Mouse (Mus musculus): ENCODE measurements around the gene Sphk1.

Gene Sphk1

DNA sequence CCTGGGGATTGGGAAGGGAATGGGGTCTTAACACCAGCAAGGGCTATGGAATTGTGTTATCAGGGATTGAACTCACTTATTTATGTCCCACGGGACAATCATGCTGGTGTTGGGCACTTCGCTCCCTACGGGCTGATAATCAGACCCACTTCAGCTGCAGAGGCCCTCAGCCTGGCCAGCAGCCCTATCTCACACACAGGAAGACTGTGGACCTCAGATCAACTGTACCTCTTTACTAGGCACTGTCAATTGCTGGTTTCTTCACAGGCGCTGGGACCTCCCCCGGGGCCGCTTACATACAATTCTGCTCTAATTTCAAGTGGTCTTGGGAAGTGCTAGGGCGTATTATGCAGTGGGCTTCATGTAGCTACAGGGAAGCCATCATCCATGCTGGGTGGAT, 6.0 kb downstream of the Sphk1 start:
- in situ Hi-C loops (cut with MboI, MseI), result no loop called here

DNA sequence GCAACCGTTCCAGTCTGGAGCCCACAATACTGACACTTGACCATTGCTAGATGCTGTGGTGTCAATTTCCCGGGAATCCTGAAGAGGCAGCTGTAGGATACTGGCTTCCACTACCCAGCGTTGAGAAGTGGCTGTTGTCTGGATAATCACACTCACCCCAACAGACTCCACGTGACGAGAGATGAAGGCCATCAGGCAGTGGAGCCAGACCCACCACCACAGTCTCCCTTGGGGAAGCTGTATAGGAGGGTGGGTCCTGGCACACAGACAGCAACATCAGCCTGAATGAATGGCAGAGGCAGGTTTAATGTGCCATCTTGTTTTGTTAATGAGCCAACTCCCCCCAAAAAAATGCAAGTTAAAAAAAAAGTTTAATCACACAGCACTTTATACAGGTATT, 6.7 kb downstream of the Sphk1 start:
- in situ Hi-C loops (cut with MboI, MseI), result no loop called here

- in situ Hi-C loops (cut with MboI, MseI), result no loop called here
Measured at GRCm38 (mm10) chr11:116538142-116538735, 7.5 kb downstream of the Sphk1 start.

- in situ Hi-C loops (cut with MboI, MseI), result no loop called here
Measured at GRCm38 (mm10) chr11:116541183-116541582, 10.5 kb downstream of the Sphk1 start.

GRCm38 (mm10) chr11:116543110-116543509, 12.4 kb downstream of the Sphk1 start:
- in situ Hi-C loops (cut with MboI, MseI), result no loop called here

DNA sequence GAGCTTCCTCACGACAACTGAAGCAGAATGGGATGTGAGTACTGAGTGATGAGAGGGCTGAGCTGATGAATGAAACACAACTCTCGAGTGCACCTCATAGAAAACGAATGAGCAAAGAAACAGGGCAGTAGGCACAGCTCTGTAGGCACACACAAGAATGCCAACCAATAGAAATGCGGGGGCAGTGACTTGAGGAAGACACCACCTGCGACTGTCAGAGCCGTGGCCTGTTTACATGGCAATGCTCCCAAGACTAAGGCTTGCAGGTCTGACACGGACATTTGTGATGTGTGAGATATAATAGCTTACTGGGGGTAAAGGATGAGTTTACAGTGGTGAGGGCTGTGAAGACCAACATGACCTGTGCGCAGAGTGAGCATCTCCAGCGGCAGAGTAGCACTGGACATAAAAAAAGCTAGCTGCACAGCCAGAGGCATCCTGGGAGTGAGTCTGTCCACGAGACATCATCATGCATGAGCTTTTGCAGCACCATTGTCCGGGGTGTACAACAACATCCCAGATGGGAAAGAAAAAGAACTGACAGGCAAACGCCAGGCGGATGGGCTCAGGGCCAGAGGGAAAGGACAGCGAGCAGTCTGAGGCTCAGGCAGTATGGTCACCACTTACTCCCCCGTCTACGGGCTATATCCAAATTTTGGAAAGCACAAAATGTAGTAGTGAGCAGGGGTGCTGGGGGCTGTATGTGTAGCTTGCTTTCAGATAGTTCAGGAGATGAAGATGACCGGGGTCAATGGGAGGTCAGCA, 16.8 kb downstream of the Sphk1 start:
- in situ Hi-C loops (cut with MboI, MseI), result no loop called here

DNA sequence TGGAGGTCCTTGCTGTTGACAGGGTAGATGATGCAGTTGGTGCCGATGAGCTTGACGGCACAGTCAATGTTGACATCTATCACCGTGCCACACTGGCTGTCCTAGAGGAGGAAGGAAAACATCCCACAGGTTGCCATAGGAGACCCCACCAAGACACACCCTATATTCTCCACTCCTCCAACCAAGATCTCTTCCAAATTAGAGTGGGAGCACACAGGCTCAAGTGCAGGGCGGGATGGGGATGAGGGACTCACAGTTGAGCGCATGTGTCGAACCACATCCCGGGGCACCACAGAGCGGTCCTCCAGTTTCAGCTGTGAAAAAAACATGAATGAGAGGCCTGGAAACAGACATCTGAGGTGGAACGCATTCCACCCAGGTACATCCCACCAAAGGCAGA, 18.1 kb downstream of the Sphk1 start:
- in situ Hi-C loops (cut with MboI, MseI), result no loop called here

DNA sequence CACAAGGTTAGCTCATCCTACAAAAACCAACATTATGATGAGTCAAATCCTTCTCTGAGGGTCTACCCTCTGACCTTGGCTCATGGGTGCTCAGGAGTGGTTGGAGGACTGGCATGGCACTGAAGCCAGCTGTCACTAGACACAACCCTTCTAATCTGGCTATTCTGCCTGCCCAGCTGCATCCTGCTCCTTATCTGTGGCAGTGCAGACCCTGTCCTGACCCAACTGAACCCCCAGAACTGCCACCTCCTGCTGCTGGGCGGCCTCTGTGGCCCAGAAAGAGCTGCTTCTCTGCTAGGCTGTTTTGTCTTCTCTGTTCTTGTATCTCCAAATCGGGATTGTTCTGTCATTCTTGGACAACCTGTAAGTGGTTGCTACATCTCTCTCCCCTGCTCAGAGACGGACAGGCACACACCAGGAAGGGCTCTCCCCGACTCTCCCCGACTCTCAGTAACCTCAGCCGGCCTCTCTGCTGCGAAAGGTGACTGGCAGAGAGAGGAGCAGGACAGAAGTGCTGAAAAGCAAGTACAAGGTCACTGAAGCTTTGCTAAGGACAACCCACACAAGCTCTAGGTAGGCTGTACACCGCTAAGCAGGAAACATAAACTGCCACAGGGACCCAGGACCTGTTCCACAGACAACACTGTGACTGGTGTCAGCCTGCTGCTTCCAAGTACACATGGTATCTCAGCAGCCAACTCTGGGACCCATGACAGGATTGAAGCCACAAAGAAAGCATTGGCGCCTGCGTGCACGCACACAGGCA, 18.7 kb downstream of the Sphk1 start:
- in situ Hi-C loops (cut with MboI, MseI), result no loop called here

- in situ Hi-C loops (cut with MboI, MseI), result no loop called here
Measured at GRCm38 (mm10) chr11:116550748-116551147, 20.0 kb downstream of the Sphk1 start.

GRCm38 (mm10) chr11:116552194-116552593, 21.5 kb downstream of the Sphk1 start:
- in situ Hi-C loops (cut with MboI, MseI), result no loop called here

DNA sequence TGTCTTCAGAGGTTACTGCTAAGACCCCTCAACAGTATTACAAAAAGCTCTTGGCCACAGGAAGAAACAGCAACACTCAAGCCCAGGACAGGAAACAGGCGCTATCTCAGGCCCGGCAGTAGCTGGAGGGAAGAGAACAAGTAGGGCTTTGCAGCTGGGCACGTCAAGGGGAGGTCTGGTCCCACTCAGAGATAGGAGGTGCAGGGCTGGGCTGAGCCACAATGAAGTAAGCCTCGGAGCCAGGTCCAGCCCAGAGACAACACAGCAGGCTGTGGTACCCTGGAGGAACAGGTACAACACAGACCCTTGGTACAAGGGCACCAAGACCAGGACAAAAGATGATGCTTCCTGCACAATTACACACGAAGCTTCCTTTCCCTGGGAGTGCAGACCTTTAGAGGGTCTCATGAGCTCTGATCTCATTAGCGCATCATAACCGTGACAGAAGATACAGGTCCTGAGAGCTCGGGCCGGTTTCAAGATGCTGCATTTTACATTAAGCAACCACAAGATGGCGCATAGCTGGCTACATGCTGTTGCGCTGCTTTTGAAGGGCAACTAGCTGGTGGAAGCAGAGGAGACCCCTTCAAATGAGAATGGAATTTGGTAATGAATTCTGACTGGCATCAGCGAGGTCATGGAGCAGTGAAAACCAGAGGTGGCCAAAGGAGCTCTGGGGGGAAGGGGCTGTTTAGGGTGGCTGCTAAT, 23.6 kb downstream of the Sphk1 start:
- in situ Hi-C loops (cut with MboI, MseI), result no loop called here

- in situ Hi-C loops (cut with MboI, MseI), result no loop called here
Measured at GRCm38 (mm10) chr11:116555572-116555971, 24.8 kb downstream of the Sphk1 start.

DNA sequence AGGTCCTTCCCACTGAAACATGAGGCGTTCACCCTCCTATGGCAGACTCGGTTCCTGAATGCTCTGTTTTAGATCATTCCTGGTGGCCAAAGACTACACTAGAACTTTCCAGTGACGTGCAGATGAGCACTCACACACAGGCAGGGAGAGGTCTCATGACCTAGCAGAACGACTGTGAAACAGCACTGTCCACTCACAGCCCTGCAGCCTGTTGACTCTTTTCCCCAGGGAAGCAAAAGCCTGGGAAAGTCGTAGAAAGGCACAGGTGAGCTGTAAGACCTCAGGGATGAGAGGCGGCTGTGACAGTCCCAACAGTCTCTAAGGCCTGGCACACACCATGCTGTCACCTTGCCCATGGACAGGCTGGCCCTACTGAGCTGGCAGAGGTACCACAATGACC, 25.6 kb downstream of the Sphk1 start:
- in situ Hi-C loops (cut with MboI, MseI), result no loop called here

GRCm38 (mm10) chr11:116565283-116566041, 34.7 kb downstream of the Sphk1 start:
- in situ Hi-C loops (cut with MboI, MseI), result no loop called here

DNA sequence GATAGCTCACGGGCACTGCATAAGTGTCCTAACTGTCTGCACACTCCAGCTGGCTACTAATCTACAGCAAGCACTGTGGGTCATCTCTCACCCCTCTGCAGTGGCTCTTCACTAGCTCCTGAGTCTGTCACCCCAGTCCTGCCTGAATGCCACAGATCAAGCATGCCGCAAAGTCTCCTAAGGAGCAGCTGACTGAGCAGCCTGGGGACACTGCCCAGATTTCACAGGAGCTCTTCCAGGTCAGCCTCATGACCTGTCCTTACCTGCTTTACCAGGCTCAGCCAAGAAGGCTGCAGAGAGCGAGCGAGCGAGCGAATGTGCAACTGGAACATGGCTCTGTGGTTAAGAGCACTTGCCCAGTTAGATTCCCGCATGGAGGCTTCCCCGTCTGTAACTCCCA, 36.8 kb downstream of the Sphk1 start:
- in situ Hi-C loops (cut with MboI, MseI), result no loop called here

GRCm38 (mm10) chr11:116570821-116571220, 40.1 kb downstream of the Sphk1 start:
- in situ Hi-C loops (cut with MboI, MseI), result no loop called here

- in situ Hi-C loops (cut with MboI, MseI), result no loop called here
Measured at GRCm38 (mm10) chr11:116571767-116572679, 41.3 kb downstream of the Sphk1 start.

DNA sequence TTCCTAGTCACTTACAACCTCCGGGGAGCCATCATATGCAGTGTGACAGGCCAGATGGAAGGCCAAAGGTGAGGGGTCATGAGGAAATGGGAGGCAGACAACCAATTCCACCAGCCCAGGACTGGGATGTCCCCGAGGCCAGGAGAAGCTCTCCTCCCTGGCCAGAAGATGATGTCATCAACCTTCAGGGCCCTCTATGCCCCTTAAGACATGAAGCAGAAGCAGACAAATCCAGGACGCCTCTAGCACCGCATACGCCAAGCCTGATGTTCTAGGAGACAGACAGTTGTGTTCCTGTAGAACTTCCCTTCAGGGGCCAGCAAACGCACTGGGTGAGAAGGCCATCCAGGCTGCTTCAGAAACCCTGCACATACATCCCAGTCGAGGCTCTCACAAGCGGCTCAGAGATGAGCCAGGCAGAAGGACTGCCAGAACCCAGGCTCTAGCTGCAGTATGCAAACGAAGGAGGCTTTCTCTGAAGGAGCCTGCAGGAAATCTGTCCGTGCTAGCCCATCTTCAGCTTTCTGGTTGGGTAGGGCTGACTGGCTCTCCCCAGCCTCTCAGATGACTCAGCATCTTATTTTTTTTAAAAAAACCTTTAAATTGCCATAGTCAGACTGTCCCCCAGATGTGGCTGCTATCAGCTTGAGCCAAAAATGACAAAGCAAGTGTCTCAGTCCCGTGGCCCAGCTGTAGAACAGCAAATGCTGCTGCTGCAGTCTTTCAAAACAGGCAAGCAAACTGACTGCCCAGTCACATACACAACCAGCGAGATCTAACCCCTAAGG, 42.2 kb downstream of the Sphk1 start:
- in situ Hi-C loops (cut with MboI, MseI), result no loop called here

DNA sequence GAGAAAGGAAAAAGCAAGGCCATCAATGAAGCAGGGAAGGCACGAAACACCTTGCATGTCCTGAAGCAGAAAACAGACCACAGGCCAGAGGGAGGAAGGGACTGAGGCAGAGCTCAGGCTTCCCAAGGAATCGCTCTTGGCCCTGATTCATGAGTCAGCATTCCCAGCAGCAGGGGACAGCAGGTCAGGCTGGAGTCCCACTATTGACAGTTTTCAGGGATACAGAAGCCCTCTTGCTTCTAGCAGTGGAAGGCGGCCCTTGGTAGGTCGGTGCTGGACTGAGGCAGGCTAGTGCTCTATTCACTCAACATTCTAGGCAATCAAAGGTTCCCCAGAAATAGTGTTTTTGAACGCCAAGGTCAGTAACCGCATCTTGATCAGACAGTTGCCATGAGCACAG, 43.8 kb downstream of the Sphk1 start:
- in situ Hi-C loops (cut with MboI, MseI), result no loop called here

DNA sequence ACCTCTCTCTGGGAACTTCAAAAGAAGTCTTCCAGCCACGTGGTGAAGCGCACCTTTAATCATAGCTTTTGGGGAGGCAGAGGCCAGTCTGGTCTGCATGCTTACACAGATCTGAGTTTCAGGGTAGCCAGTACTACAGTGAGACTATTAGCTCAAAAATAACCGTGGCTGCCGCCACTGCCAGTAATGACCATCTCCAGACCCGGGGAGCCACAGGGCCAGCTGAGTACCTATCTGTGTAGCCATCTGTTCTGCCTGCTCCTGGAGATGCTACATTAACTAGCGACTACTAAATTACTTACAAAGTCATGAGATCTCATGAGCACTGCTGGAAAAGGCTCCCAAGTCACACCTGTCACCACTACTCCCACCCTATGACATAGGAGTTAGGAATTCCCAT, 44.3 kb downstream of the Sphk1 start:
- in situ Hi-C loops (cut with MboI, MseI), result no loop called here
